Mouse (Mus musculus): Measurements from ENCODE around the gene Pkp3. TPM values are rescaled to one million over a fixed set of nuclear protein-coding genes. Genes with fewer than 3 reads are reported as not detected.

Pkp3 gene
- polyA plus RNA-seq, 1 experiment from 2014 or later, result 31.3 TPM

DNA sequence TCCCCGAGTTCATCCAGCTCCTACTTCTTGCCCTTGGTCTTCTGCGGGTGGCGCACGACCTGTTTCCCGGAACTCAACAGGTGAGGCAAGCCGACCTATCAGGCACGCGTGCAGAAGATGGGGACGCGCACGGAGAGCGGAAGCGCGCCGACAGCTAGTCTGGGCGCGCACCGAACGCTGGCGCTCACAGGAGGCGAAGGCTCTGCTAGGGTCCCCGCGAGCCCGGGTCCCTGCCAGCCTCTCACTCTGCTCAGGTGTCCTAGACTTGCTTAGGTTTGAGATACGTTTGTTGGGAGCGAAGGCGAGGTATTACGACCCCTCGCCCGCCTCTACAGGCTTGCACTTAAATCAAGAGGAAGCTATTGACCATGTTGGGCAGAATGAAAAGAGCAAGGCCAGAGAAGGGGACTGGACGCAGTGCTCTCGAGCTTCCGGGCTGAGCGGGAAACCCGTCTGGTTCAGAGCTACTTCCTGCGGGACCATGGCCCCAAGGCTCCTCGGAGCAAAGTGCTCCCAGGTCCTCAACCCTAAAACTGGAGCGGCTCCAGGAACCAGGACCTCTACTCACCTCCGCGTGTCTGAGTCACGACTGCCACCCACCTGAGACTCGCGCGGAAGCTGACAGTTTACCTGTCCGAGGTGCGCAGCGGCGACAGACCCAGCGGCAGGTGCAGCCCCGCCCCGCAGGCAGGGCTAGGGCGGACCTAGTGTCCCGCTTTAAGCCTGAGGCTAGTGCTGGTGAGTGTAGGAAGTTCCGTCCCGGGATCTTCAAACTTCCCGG is 22.1 kb downstream of the Pkp3 start, which contains the start of gene Sigirr:
Gene Sigirr, minus strand, starts transcription at position 662 of the 781 bp plus-strand sequence.
- Histone ChIP-seq H3K36me3 (ENCODE audit: control insufficient read depth, insufficient read depth, low read length) (no peaks in the 10 kb centered on the region), H3K27me3 (replicated peaks; ENCODE audit: control insufficient read depth, insufficient read depth, low read length) (peaks cover 2% of the 10 kb centered on the region; the same call in 1 of the 2 replicates), H3K4me2 (ENCODE audit: low read depth, low read length) (peak within 1 kb of the TSS; percentile 83), H3K9ac (ENCODE audit: low read depth, low read length) (peak within 1 kb of the TSS; percentile 77), H3K9me3 (ENCODE audit: control insufficient read depth, low read length) (no peaks in the 10 kb centered on the region), H3K4me1 (ENCODE audit: control insufficient read depth, insufficient read depth, low read length) (peaks cover 16% of the 10 kb centered on the region), H3K4me3 (ENCODE audit: low read length) (peak within 1 kb of the TSS; percentile 59), H3K27ac (ENCODE audit: low read length) (peak within 1 kb of the TSS; percentile 97)
- ATAC-seq, result peak; percentile 88
- WGBS, result under 1% methylated on average over 56 of the region's 56 CpGs

DNA sequence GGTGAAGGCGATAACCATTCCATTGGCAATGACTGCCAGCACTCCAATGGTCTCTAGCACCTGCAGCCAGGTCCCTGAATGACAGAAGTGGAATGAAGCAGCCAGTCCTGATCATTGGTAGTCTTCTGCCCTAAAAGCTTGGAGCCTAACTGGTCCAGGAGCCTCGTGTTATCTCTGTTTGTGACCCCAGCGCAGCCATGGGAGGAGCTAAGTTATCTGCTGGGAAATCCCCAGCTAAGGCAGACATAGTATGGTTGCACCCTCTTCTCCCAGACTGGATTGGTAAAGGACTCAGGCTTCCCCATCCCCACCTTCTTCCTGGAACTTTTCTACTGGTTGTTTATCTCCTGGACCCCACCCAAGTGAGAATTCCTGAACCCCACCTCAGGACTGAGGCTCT is 25.1 kb downstream of the Pkp3 start:
- Histone ChIP-seq H3K9me3 (ENCODE audit: control insufficient read depth, low read length) (no peaks in the 10 kb centered on the region), H3K27me3 (replicated peaks; ENCODE audit: control insufficient read depth, insufficient read depth, low read length) (peaks cover 2% of the 10 kb centered on the region; the same call in 1 of the 2 replicates), H3K36me3 (ENCODE audit: control insufficient read depth, insufficient read depth, low read length) (no peaks in the 10 kb centered on the region), H3K4me3 (ENCODE audit: low read length) (no peak overlapping the region), H3K4me2 (ENCODE audit: low read depth, low read length) (no peak overlapping the region), H3K4me1 (ENCODE audit: control insufficient read depth, insufficient read depth, low read length) (peaks cover 5% of the 10 kb centered on the region; the same call in 1 of the 2 replicates), H3K9ac (ENCODE audit: low read depth, low read length) (no peak overlapping the region), H3K27ac (ENCODE audit: low read length) (no peak overlapping the region)
- no peak for ATAC-seq
- 63% methylated on average over 3 of the region's 3 CpGs for WGBS

DNA sequence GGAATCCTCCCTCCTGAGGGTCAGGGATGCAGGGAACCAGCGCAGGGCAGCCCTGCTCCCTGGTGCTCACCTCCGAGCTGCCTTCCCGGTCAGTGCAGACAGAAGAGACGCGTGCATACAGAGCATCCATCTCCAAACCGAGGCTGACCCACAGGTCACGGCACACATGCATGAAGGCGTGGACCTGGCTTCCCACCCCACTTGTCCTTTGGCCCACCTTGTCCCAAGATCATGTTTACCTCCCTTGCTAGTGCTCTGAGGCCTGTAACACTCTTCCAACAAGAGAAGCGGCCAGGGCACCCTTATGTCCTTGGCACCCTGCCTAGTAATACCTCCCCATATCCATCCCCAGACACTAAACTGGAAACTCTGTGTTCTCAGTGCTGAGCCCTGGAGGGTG is 37.9 kb downstream of the Pkp3 start:
- WGBS, result 87% methylated on average over 9 of the region's 9 CpGs
- no peak overlapping the region for H3K27ac ChIP-seq (ENCODE audit: low read length)
- no peaks in the 10 kb centered on the region for H3K9me3 ChIP-seq (ENCODE audit: control insufficient read depth, low read length)
- no peaks in the 10 kb centered on the region for H3K27me3 ChIP-seq (replicated peaks; ENCODE audit: control insufficient read depth, insufficient read depth, low read length)
- H3K4me2 ChIP-seq (ENCODE audit: low read depth, low read length), result peak overlapping the region; percentile 57; the same call in 1 of the 2 replicates
- H3K4me3 ChIP-seq (ENCODE audit: low read length), result 0 out of 2 replicates have a peak overlapping the region, but pooled peaks have one; percentile 50
- no peaks in the 10 kb centered on the region for H3K4me1 ChIP-seq (ENCODE audit: control insufficient read depth, insufficient read depth, low read length)
- H3K9ac ChIP-seq (ENCODE audit: low read depth, low read length), result 0 out of 2 replicates have a peak overlapping the region, but pooled peaks have one; percentile 4
- ATAC-seq, result no peak
- no peaks in the 10 kb centered on the region for H3K36me3 ChIP-seq (ENCODE audit: control insufficient read depth, insufficient read depth, low read length)

DNA sequence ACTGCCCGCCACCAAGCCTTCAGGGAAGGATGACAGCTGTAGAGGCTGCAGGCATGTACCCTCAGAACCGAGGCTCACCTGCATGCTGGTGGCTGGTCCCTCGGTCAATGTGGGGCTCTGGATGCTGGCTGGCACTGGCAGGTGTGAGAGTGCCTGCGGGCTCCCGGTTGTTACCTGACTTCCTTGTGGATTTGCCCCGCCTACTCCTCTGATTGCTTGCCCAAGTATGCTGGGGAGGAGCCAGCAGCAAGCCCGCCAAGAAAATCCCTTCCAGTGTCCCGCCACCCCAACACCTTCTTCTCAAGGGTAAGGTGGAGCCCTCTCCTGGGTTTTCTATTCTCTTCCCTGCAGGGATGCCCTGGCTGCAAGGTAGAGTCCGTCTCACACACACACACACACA is 39.6 kb downstream of the Pkp3 start, which contains the start of gene Ano9:
Gene Ano9, minus strand, starts transcription at position 171 of the 400 bp plus-strand sequence.
- ATAC-seq, result peak; percentile 62
- H3K4me1 ChIP-seq (ENCODE audit: control insufficient read depth, insufficient read depth, low read length), result peaks cover 5% of the 10 kb centered on the region
- no peaks in the 10 kb centered on the region for H3K9me3 ChIP-seq (ENCODE audit: control insufficient read depth, low read length)
- H3K4me3 ChIP-seq (ENCODE audit: low read length), result peak within 1 kb of the TSS; percentile 50
- 10% methylated on average over 9 of the region's 9 CpGs for WGBS
- H3K36me3 ChIP-seq (ENCODE audit: control insufficient read depth, insufficient read depth, low read length), result no peaks in the 10 kb centered on the region
- H3K4me2 ChIP-seq (ENCODE audit: low read depth, low read length), result peak within 1 kb of the TSS; percentile 57
- peak within 1 kb of the TSS; percentile 67 for H3K9ac ChIP-seq (ENCODE audit: low read depth, low read length)
- H3K27me3 ChIP-seq (replicated peaks; ENCODE audit: control insufficient read depth, insufficient read depth, low read length), result no peaks in the 10 kb centered on the region
- H3K27ac ChIP-seq (ENCODE audit: low read length), result peak within 1 kb of the TSS; percentile 68

DNA sequence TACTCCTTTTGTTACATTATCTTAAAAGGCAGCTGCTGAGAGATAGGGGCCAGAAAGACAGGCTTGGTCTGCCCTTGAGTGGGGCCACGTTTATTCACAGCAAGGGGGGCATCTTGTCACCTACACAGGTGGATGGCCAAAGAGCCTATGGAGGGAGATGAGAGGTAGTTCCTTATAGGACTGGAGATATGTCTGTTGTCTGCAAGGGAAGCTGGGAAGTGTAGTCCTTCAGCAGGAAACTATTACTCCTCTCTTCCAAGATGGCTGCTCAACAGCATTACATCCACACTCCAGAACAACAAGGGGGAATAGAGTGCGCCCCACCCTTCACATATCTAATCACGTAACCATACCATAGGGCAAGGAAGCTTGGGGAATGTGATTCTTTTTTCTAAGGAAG is 41.5 kb downstream of the Pkp3 start:
- WGBS, result 68% methylated on average over 3 of the region's 3 CpGs
- H3K4me1 ChIP-seq (ENCODE audit: control insufficient read depth, insufficient read depth, low read length), result peaks cover 9% of the 10 kb centered on the region
- no peaks in the 10 kb centered on the region for H3K9me3 ChIP-seq (ENCODE audit: control insufficient read depth, low read length)
- no peaks in the 10 kb centered on the region for H3K27me3 ChIP-seq (replicated peaks; ENCODE audit: control insufficient read depth, insufficient read depth, low read length)
- no peak for ATAC-seq
- H3K4me3 ChIP-seq (ENCODE audit: low read length), result no peak overlapping the region
- H3K27ac ChIP-seq (ENCODE audit: low read length), result no peak overlapping the region
- H3K36me3 ChIP-seq (ENCODE audit: control insufficient read depth, insufficient read depth, low read length), result no peaks in the 10 kb centered on the region
- no peak overlapping the region for H3K9ac ChIP-seq (ENCODE audit: low read depth, low read length)
- no peak overlapping the region for H3K4me2 ChIP-seq (ENCODE audit: low read depth, low read length)

DNA sequence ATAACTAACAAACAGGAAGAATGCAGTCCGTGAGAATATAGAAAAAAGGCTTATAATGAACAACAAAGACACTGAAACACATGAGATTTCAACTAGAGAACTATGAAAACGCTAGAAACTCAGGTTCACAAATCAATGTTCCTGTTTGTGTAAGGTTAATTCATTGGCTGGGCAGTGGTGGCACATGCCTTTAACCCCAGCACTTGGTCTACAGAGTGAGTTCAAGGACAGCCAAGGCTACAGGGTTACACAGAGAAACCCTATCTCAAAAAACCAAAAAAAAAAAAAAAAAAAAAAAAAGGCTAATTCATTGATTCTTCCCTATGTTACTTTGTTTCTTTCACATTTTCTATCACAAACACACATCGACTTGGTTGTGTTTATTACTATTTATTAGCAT is 42.6 kb downstream of the Pkp3 start:
- Histone ChIP-seq H3K9ac (ENCODE audit: low read depth, low read length) (no peak overlapping the region), H3K4me3 (ENCODE audit: low read length) (no peak overlapping the region), H3K4me2 (ENCODE audit: low read depth, low read length) (no peak overlapping the region), H3K27ac (ENCODE audit: low read length) (peak overlapping the region; percentile 88), H3K9me3 (ENCODE audit: control insufficient read depth, low read length) (no peaks in the 10 kb centered on the region), H3K4me1 (ENCODE audit: control insufficient read depth, insufficient read depth, low read length) (peaks cover 9% of the 10 kb centered on the region), H3K36me3 (ENCODE audit: control insufficient read depth, insufficient read depth, low read length) (no peaks in the 10 kb centered on the region), H3K27me3 (replicated peaks; ENCODE audit: control insufficient read depth, insufficient read depth, low read length) (no peaks in the 10 kb centered on the region)
- WGBS, result 79% methylated on average over 3 of the region's 3 CpGs
- ATAC-seq, result no peak

DNA sequence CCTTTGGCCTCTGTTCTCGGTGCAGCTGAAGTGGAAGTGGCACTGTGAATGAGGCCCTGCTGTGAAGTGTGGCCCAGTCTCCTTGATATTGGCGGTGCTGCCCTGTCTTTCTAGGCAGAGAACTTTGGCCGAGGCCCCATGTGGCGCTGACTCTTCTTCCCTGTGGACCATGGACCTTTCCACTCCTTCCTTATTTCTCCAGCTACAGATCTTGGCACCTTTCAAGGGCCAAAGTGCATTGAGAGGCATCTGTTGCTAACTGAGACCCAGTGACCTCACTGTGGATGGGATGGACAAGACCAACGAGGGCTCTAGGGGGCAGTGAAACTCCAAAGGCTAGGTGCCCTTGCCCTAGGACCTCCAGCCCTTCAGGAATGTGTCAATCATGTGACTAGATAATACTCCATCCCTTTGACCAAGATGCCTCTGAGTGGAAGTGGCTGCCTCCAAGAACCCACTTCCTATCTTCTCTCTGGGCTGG is 43.1 kb downstream of the Pkp3 start:
- H3K9me3 ChIP-seq (ENCODE audit: control insufficient read depth, low read length), result no peaks in the 10 kb centered on the region
- peak overlapping the region; percentile 88 for H3K27ac ChIP-seq (ENCODE audit: low read length)
- H3K9ac ChIP-seq (ENCODE audit: low read depth, low read length), result no peak overlapping the region
- H3K36me3 ChIP-seq (ENCODE audit: control insufficient read depth, insufficient read depth, low read length), result no peaks in the 10 kb centered on the region
- ATAC-seq, result peak; percentile 65
- no peak overlapping the region for H3K4me3 ChIP-seq (ENCODE audit: low read length)
- no peaks in the 10 kb centered on the region for H3K27me3 ChIP-seq (replicated peaks; ENCODE audit: control insufficient read depth, insufficient read depth, low read length)
- WGBS, result 59% methylated on average over 5 of the region's 5 CpGs
- H3K4me1 ChIP-seq (ENCODE audit: control insufficient read depth, insufficient read depth, low read length), result peaks cover 9% of the 10 kb centered on the region
- no peak overlapping the region for H3K4me2 ChIP-seq (ENCODE audit: low read depth, low read length)

DNA sequence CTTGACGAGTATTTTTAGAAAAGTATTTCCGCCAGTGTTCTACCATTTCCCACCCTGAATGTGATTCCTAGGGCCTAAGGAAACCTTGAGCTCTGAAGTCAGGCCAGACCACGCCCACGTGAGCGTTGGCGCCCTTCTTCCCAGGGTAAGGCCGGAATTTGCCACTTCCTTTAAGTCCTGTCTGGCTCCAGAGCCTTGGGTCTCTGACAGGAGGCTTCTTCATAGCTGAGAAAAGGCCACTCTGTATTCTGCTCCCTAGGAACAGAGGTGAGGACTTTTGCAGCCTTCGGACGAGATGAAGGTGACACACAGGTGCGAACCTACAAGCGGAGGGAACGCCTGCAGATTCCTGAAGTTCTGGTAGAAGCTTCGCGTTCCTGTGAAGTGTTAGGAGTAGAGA is 44.2 kb downstream of the Pkp3 start, which contains the start of gene Ptdss2:
Gene Ptdss2, plus strand, starts transcription at position 138 of the 400 bp plus-strand sequence.
- H3K36me3 ChIP-seq (ENCODE audit: control insufficient read depth, insufficient read depth, low read length), result no peaks in the 10 kb centered on the region
- no peaks in the 10 kb centered on the region for H3K27me3 ChIP-seq (replicated peaks; ENCODE audit: control insufficient read depth, insufficient read depth, low read length)
- peak within 1 kb of the TSS; percentile 75 for H3K4me3 ChIP-seq (ENCODE audit: low read length)
- H3K4me1 ChIP-seq (ENCODE audit: control insufficient read depth, insufficient read depth, low read length), result peaks cover 9% of the 10 kb centered on the region
- H3K4me2 ChIP-seq (ENCODE audit: low read depth, low read length), result peak within 1 kb of the TSS; percentile 94
- WGBS, result 35% methylated on average over 14 of the region's 14 CpGs
- no peak for ATAC-seq
- peak within 1 kb of the TSS; percentile 78 for H3K9ac ChIP-seq (ENCODE audit: low read depth, low read length)
- H3K9me3 ChIP-seq (ENCODE audit: control insufficient read depth, low read length), result no peaks in the 10 kb centered on the region
- peak within 1 kb of the TSS; percentile 94 for H3K27ac ChIP-seq (ENCODE audit: low read length)

DNA sequence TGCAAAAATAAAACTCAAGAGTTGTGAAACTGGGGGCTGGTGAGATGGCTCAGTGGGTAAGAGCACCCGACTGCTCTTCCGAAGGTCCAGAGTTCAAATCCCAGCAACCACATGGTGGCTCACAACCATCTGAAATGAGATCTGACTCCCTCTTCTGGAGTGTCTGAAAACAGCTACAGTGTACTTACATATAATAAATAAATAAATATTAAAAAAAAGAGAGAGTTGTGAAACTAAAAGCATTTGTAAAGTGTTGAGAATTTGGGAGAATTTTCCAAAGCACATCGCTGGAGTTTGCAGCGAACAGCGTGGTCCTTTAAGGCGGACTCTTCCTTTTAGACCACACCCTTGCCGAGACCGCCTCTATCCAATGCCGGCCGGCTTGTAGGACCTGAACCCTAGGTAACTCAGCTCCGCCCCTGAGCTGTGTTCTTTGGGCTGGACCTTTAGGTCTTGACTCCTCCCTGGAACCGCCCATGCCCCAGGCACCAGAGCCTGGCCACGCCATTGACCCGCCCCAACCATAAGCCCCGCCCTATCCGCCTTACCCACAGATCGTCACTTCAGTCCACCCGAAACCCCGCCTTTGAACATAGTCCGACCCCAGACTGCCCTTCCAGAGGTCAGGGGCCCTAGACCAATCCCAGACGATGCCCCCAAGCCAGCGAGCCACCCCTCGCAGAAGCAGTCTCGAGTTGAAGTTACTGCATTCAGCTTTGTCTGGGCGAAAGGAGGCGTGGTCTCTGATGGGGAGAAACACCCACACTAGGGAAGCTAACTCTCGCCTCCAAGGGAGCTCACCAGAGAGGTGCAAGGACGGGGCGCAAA is 44.9 kb downstream of the Pkp3 start:
- Histone ChIP-seq H3K27me3 (replicated peaks; ENCODE audit: control insufficient read depth, insufficient read depth, low read length) (no peaks in the 10 kb centered on the region), H3K4me3 (ENCODE audit: low read length) (peak overlapping the region; percentile 75), H3K36me3 (ENCODE audit: control insufficient read depth, insufficient read depth, low read length) (no peaks in the 10 kb centered on the region), H3K9ac (ENCODE audit: low read depth, low read length) (peak overlapping the region; percentile 78), H3K4me2 (ENCODE audit: low read depth, low read length) (peak overlapping the region; percentile 94), H3K4me1 (ENCODE audit: control insufficient read depth, insufficient read depth, low read length) (peaks cover 9% of the 10 kb centered on the region), H3K9me3 (ENCODE audit: control insufficient read depth, low read length) (no peaks in the 10 kb centered on the region), H3K27ac (ENCODE audit: low read length) (peak overlapping the region; percentile 94)
- ATAC-seq, result peak; percentile 95
- 2% methylated on average over 29 of the region's 29 CpGs for WGBS
